Mouse (Mus musculus) gastrocnemius, adult 2 months (tissue): ENCODE results near the gene Gstm6. TPM values are rescaled to one million over a fixed set of nuclear protein-coding genes. Genes with fewer than 3 reads are reported as not detected.

Experiments
- DNase-seq: peaks from one replicate; pipeline ENCODE4 v3.0.0; 2022
- H3K27ac ChIP-seq: fragments of 200-600 bp; 2 replicates; pipeline ENCODE4 v1.8.1; 2022; ENCODE audit warnings: mild to moderate bottlenecking
- H3K4me3 ChIP-seq: fragments of 200-600 bp; 2 replicates; pipeline ENCODE4 v1.8.1; 2022; ENCODE audit warnings: mild to moderate bottlenecking, moderate library complexity
- CTCF ChIP-seq: fragments of 200-600 bp; IDR thresholded peaks from 2 replicates; pipeline ENCODE4 v1.8.1; 2022; ENCODE audit warnings: antibody characterized with exemption, mild to moderate bottlenecking, moderate library complexity
- intact Hi-C: fragments of 180-260 bp; cut with DNase I; formaldehyde crosslinking; loops from one replicate; pipeline ENCODE4 v1.15.1; 2025
- total RNA-seq, 2 experiments: library from RNA; stranded (reverse); gene quantifications; 2 replicates each; pipeline ENCODE4 v1.2.3; 2021

The Gstm6 gene
- total RNA-seq, 2 experiments from 2014 or later = 0.36 TPM; not detected in 1

GRCm38 (mm10) chr3:107935888-107936287 lies 7.7 kb downstream of the Gstm6 start:
- TF ChIP-seq CTCF = no peak
- no peak for DNase-seq
- intact Hi-C loops = loop anchor here (5.0 kb wide), 2 partner anchors 81 to 126 kb away; partner anchors contain the start of gene Gstm1

GRCm38 (mm10) chr3:107935268-107935667 lies 8.3 kb downstream of the Gstm6 start:
- intact Hi-C loops = loop anchor here (5.0 kb wide), 2 partner anchors 82 to 127 kb away; partner anchors contain the start of gene Gstm1
- DNase-seq = no peak
- no peak for TF ChIP-seq CTCF
- Histone ChIP-seq H3K4me3 (no peak overlapping the region), H3K27ac (no peak overlapping the region)

More at GRCm38 (mm10) chr3:107935888-107936287, 7.7 kb downstream of the Gstm6 start:
- H3K27ac ChIP-seq = no peak overlapping the region
- H3K4me3 ChIP-seq = no peak overlapping the region

DNA sequence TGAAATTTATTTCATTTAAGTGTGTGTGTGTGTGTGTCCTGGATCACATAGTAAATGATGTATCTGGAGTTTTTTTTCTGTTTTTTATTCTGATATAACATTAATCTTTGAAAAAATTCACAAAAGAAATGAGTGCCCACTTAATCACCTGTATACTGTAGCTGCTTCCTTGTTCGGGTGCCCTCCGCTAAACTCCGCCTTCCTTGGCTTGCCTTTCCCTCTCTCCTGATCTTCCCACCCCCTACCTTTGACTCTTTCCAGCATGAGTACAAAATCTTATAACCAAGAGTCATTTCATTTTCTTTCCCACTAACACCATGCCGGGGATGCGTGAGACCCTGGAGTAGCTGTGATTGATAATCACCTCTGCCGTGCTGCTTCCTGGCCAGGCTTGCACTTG lies 11.4 kb downstream of the Gstm6 start:
- Histone ChIP-seq H3K4me3 (peak overlapping the region; percentile 56), H3K27ac (peak overlapping the region; percentile 80)
- TF ChIP-seq CTCF = no peak
- DNase-seq = no peak
- intact Hi-C loops = loop anchor here (5.0 kb wide), 2 partner anchors 115 to 215 kb away; partner anchors contain the start of gene Gnai3

GRCm38 (mm10) chr3:107931670-107932069 lies 11.9 kb downstream of the Gstm6 start, which contains the start of gene Gstm7:
Gene Gstm7 (minus strand): TSS chr3:107931817.
- Histone ChIP-seq H3K4me3 (peak within 1 kb of the TSS; percentile 56), H3K27ac (peak within 1 kb of the TSS; percentile 80)
- intact Hi-C loops = loop anchor here (5.0 kb wide), 2 partner anchors 116 to 216 kb away; partner anchors contain the start of gene Gnai3
- peak; percentile 98 for DNase-seq
- peak; percentile 44 for TF ChIP-seq CTCF

DNA sequence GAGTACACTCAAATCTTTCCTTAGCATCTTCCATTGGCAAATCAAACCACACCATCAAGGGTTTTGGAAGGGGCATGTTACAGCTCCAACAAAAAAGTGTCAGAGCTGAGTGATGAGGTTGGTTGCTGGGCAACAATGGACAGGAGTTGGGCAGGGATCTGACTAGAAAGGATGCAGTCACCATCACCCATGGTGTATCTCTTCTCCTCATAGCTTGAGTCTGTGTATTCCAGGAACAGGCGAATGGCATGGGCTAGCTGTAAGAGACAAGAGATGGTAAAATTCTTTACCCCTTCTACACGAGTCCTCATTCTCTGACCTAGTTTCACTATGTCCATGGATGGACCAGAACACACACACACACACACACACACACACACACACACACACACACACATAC lies 12.4 kb downstream of the Gstm6 start:
- no peak for TF ChIP-seq CTCF
- H3K4me3 ChIP-seq = peak overlapping the region; percentile 56

GRCm38 (mm10) chr3:107929731-107930130 lies 13.8 kb downstream of the Gstm6 start:
- no peak for TF ChIP-seq CTCF
- DNase-seq = no peak
- no peak overlapping the region for H3K4me3 ChIP-seq
- intact Hi-C loops = loop anchor here (5.0 kb wide), 2 partner anchors 118 to 218 kb away; partner anchors contain the start of gene Gnai3
- H3K27ac ChIP-seq = no peak overlapping the region

More for the DNA sequence above, 12.4 kb downstream of the Gstm6 start:
- peak overlapping the region; percentile 80 for H3K27ac ChIP-seq
- no peak for DNase-seq
- intact Hi-C loops = loop anchor here (5.0 kb wide), 2 partner anchors 116 to 216 kb away; partner anchors contain the start of gene Gnai3

DNA sequence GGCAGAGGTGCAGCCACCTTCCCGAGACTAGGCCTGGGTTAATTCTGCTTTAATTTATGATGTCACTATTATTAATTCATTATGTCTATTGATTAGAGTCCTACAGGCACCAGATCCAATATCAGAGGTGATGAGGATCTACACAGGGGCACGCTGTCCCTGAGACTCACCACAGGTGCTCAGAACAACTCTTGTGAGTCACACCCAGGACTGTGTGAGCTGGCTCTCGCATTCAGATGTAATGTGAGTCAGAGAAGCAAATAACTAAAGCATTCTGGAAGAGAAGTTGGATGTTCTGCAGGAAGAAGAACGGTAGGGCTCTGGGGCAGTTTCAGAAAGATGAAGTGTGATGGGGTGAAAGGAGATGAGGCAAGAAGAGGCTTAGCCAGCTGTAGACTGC lies 14.3 kb downstream of the Gstm6 start:
- H3K4me3 ChIP-seq = no peak overlapping the region
- no peak overlapping the region for H3K27ac ChIP-seq
- no peak for TF ChIP-seq CTCF
- intact Hi-C loops = no loop called here
- DNase-seq = no peak

GRCm38 (mm10) chr3:107928691-107929090 lies 14.9 kb downstream of the Gstm6 start:
- Histone ChIP-seq H3K4me3 (no peak overlapping the region), H3K27ac (no peak overlapping the region)
- TF ChIP-seq CTCF = no peak
- no peak for DNase-seq
- intact Hi-C loops = no loop called here

DNA sequence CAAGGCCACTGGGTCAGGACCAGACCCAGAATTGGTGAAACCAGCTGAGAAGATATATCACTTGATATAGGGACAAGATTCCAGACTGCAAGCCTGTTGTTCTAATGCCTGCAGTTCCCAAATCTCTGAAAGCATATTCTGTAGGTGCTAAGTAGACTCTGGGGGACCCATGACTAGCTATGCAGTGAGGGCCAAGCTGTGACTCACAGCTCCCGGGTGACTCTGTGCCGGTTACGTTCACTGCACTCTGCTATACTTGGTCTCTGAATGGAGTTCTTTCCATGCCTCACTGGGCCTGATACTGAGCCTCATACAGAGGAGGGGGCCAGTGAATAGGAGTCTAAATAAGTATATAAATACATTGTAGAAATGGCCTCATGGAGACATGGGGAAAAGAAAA lies 15.7 kb downstream of the Gstm6 start:
- no peak for TF ChIP-seq CTCF
- intact Hi-C loops = no loop called here
- no peak for DNase-seq
- Histone ChIP-seq H3K4me3 (no peak overlapping the region), H3K27ac (no peak overlapping the region)

DNA sequence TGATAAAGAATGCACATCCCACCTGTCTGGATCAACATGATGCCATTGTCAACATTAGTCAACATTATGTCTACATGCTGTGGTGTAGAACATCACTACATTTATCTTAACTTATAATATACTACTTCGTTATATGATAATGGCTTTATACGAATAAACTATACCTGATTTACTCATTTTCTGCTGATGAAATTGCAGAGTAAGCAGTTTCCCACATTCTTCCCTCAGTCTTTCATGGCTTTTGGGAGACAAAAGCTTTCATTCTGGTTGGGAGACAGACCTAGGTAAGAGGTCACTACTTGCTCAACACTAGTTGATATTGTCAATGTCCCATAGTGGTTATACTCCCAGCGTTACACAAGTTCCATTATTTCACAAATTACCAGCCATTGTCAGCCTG lies 18.2 kb downstream of the Gstm6 start:
- no peak for TF ChIP-seq CTCF
- intact Hi-C loops = no loop called here
- no peak for DNase-seq
- H3K27ac ChIP-seq = no peak overlapping the region
- H3K4me3 ChIP-seq = no peak overlapping the region

- TF ChIP-seq CTCF = no peak
- intact Hi-C loops = no loop called here
- no peak for DNase-seq
- Histone ChIP-seq H3K27ac (no peak overlapping the region), H3K4me3 (no peak overlapping the region)
These were observed 23.2 kb downstream of the Gstm6 start for GRCm38 (mm10) chr3:107920348-107920747.

- Histone ChIP-seq H3K4me3 (no peak overlapping the region), H3K27ac (no peak overlapping the region)
- peak; percentile 48 for DNase-seq
- intact Hi-C loops = loop anchor here (1.0 to 5.0 kb wide), 2 partner anchors 51 to 221 kb away; partner anchors contain the start of gene Ahcyl1
- TF ChIP-seq CTCF = peak; percentile 88
These were observed 25.7 kb downstream of the Gstm6 start for GRCm38 (mm10) chr3:107917783-107918408.

GRCm38 (mm10) chr3:107917097-107917496 lies 26.5 kb downstream of the Gstm6 start:
- H3K27ac ChIP-seq = no peak overlapping the region
- H3K4me3 ChIP-seq = no peak overlapping the region
- peak; percentile 53 for TF ChIP-seq CTCF
- intact Hi-C loops = loop anchor here (5.0 kb wide), 1 partner anchor 220 kb away; the partner anchor contains the start of gene Ahcyl1
- no peak for DNase-seq
